Mouse (Mus musculus) bone marrow macrophage, adult 2 months (primary cell): ENCODE measurements around the gene Capzb.

Experiments
- CTCF ChIP-seq: IDR thresholded peaks from 2 replicates; pipeline ENCODE4 v1.5.1; 2012; ENCODE audit warnings: low read depth, mild to moderate bottlenecking, low read length, moderate library complexity
- POLR2A ChIP-seq: IDR thresholded peaks from 2 replicates; pipeline ENCODE4 v1.6.1; 2012; ENCODE audit warnings: mild to moderate bottlenecking, low read depth, low read length, borderline replicate concordance

- TF ChIP-seq CTCF (no peak), POLR2A (no peak)
These were observed 38.5 kb downstream of the Capzb start for GRCm38 (mm10) chr4:139231163-139231562.
